Mouse (Mus musculus) cerebellum, adult 2 months (tissue): ENCODE measurements around the gene Adora1. TPM values are rescaled to one million over a fixed set of nuclear protein-coding genes. Genes with fewer than 3 reads are reported as not detected.
A peak's percentile ranks its signal among the peaks of the same experiment; 100 is the strongest.

ENCODE experiments used
- DNase-seq, 2 experiments: peaks; one replicate each; pipeline ENCODE4 v3.0.0; 2021
- H3K27ac ChIP-seq: fragments of 200-500 bp; 2 replicates; pipeline ENCODE4 v1.5.1; 2012; ENCODE audit warnings: low read length, control low read depth, inconsistent platforms; ENCODE audit not compliant: insufficient read depth
- H3K27me3 ChIP-seq: fragments of 200-500 bp; 2 replicates; pipeline ENCODE4 v1.6.1; 2012; ENCODE audit warnings: inconsistent platforms, mild to moderate bottlenecking, low read length, moderate library complexity; ENCODE audit not compliant: control insufficient read depth, insufficient read depth
- H3K4me1 ChIP-seq: fragments of 200-500 bp; 2 replicates; pipeline ENCODE4 v1.6.1; 2011; ENCODE audit warnings: low read length; ENCODE audit not compliant: control insufficient read depth, insufficient read depth
- H3K4me3 ChIP-seq: fragments of 200-500 bp; replicated peaks from 2 replicates; pipeline ENCODE3; 2011; ENCODE audit warnings: mild to moderate bottlenecking, low read depth, low read length, control low read depth; ENCODE audit not compliant: insufficient read depth
- CTCF ChIP-seq: fragments of 200-500 bp; IDR thresholded peaks from 2 replicates; pipeline ENCODE4 v1.5.1; 2011; ENCODE audit warnings: low read depth, mild to moderate bottlenecking, control low read depth, low read length, moderate library complexity, borderline replicate concordance; ENCODE audit not compliant: insufficient read depth
- POLR2A ChIP-seq: fragments of 200-500 bp; IDR thresholded peaks from 2 replicates; pipeline ENCODE4 v1.6.1; 2011; ENCODE audit warnings: low read length, control low read depth, borderline replicate concordance; ENCODE audit not compliant: insufficient read depth
- WGBS: fragments of 180-500 bp; shearing (Covaris S2); methylation state at CpG from one replicate; pipeline ENCODE4 v1.1.7; 2018; 5-methylcytosine and 5-hydroxymethylcytosine counted together
- polyA plus RNA-seq: library from polyadenylated mRNA; depleted of rRNA; stranded (reverse); fragments of >200 nt; gene quantifications from 2 replicates; pipeline ENCODE4 v1.2.3, GENCODE M21; 2012

Adora1 gene
- polyA plus RNA-seq, 1 experiment, result 160 TPM

DNA sequence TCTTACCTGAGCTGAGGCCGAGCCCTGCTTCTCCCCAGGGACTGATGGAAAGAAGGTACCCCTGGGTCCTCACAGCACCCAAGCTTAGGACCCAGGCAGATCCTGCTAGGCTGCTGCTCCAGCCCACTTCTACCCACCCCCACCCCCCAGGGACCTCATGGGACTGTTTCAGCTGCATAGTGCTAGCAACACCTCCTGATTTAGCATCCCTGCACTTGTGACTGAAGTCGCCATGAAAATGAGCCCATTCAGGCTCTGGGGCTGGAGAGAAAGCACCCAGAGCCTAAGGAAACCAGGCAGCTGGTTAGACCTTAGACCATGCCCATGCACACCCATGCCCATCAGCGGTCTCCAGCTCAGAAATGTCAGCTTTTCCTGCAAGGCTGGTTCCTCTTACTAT is 17.3 kb downstream of the Adora1 start:
- Histone ChIP-seq H3K27me3 (no peaks in the 10 kb centered on the region), H3K27ac (no peak overlapping the region), H3K4me3 (no peak overlapping the region), H3K4me1 (peaks cover 65% of the 10 kb centered on the region)
- DNase-seq, result no peak
- 88% methylated on average over 3 of the region's 3 CpGs for whole genome bisulfite sequencing
- TF ChIP-seq CTCF (no peak), POLR2A (no peak)

DNA sequence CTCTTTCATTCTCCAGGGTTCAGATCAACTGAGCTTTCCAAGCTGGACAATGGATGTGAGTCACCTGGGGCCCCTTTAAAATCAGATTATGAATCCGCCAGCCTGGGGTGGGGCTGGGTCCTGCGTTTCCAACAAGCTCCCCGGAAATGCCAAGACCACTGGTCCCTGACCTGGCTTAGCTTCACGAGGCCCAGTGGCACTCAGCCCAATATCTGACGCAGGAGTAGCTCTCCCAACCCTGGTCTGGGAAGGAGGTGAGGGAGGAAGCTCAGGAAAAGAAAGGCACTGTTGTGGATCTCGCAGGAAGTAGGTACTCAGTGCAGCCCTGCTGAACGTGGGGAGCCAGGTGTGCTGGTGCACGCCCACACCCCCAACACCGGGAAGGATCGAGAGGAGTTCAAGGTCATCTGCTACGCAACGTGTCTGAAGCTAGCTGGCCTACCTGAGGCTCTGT is 18.2 kb downstream of the Adora1 start:
- TF ChIP-seq POLR2A (no peak), CTCF (no peak)
- Histone ChIP-seq H3K4me3 (no peak overlapping the region), H3K27ac (no peak overlapping the region), H3K4me1 (peaks cover 66% of the 10 kb centered on the region), H3K27me3 (no peaks in the 10 kb centered on the region)
- WGBS, result 40% methylated on average over 12 of the region's 12 CpGs
- no peak for DNase-seq

DNA sequence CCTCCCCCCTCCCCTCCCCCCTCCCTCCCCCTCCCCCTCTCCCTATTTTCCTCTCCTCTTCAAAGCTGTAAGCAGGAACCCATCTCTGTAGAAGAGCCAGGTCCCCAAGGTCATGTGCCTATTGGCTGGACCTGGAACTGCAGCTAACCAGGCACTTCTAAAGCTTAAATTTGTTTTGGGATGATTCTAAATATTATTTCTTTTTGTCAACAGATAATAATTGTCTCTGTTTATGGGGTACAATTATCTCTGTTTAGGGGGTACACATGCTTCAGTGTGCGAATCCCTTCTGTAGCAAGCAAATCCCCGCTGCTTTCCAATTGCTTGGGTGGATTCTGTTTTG is 18.6 kb downstream of the Adora1 start:
- H3K4me1 ChIP-seq, result peaks cover 70% of the 10 kb centered on the region
- WGBS, result 90% methylated on average over 2 of the region's 2 CpGs
- DNase-seq, result no peak
- H3K4me3 ChIP-seq, result no peak overlapping the region
- H3K27me3 ChIP-seq, result no peaks in the 10 kb centered on the region
- H3K27ac ChIP-seq, result no peak overlapping the region
- TF ChIP-seq CTCF (no peak), POLR2A (no peak)

DNA sequence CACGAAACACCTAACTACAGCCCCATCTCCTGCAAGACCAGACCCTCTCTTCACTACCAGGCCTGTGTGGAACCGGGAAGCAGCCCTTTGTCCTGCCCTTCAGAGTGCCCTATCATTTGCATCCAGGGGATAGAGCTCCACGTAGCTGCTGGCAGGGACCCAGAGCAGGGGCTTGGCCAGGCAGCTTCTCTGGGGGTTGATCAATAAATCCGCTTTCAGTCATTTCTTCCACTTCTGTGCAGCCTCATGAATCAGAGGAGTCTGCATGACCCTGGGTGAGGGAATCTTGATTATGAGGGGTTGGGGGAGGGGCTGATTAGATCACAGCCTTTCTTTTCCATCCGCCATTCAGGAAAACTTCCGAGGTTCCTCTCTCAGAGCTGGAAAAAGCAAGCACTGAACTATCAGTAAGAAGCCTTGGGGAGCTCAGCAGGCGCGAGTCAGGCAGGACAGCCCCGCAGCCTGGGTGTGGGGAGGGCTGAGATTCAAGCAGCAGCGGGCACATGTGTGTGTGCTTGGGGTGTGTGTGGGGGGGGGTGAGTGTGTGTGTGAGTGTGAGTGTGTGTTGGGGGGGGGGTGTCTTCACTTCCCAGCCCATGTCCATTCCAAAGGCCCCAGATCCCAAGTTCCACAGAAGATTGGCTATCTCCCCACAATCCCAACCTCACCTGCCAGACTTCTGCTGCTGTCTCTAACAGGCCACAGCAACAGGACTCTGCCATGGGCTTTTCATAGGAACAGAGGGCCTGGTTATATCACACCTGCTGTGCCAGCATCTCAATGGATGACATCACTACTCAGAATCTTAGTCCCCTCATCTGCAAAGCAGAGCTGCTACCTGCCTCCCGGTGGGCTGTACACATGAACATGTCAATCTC is 19.2 kb downstream of the Adora1 start:
- peaks cover 75% of the 10 kb centered on the region for H3K4me1 ChIP-seq
- TF ChIP-seq POLR2A (no peak), CTCF (no peak)
- H3K27me3 ChIP-seq, result no peaks in the 10 kb centered on the region
- no peak for DNase-seq
- whole genome bisulfite sequencing, result 48% methylated on average over 11 of the region's 11 CpGs
- no peak overlapping the region for H3K27ac ChIP-seq
- H3K4me3 ChIP-seq, result no peak overlapping the region

DNA sequence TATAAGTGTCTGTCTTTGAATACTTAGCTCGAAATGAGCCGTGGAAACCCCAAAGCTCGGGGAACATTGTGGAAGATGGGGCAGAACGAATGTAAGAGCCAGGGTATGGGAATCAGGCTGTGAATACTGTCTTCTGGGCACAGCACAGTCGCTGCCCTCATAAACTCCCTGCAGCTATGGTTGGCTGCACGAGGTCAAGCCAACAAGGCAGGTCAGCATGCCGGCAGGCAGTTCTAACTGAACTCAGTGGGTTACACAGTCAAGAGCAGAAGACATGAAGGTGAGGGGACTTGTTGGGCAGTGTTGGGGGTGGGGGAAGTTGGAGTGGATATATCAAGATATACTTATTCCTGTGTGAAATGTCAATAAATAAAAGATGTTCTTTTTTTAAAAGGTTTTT is 20.2 kb downstream of the Adora1 start:
- Histone ChIP-seq H3K4me3 (no peak overlapping the region), H3K27ac (no peak overlapping the region), H3K27me3 (no peaks in the 10 kb centered on the region), H3K4me1 (peaks cover 79% of the 10 kb centered on the region)
- 45% methylated on average over 7 of the region's 7 CpGs for WGBS
- TF ChIP-seq CTCF, result no peak
- TF ChIP-seq POLR2A, result no peak
- no peak for DNase-seq

DNA sequence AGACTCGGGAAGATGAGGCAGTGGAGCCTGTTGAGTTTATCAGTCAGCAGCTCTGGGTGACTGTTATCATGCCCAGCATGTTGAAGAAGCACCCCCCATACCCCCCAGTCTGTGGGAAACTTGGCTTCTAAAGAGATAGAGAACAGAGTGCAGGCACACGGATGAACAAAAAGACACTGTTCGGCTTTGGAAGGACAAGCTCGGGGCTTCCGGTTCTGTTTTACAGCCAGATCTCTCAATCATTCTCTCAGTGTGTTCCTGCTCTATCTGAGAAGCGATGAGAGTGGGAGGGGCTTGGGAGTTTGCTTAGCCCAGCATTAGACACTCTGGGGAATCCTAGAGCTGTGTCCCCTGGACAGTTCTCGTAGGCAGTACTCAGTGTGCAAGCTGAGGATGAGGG is 21.8 kb downstream of the Adora1 start:
- no peak for TF ChIP-seq POLR2A
- TF ChIP-seq CTCF, result no peak
- Histone ChIP-seq H3K27ac (0 out of 2 replicates have a peak overlapping the region, but pooled peaks have one; percentile 7), H3K4me3 (no peak overlapping the region), H3K27me3 (no peaks in the 10 kb centered on the region), H3K4me1 (peaks cover 79% of the 10 kb centered on the region)
- DNase-seq, result no peak
- WGBS, result 61% methylated on average over 7 of the region's 7 CpGs

DNA sequence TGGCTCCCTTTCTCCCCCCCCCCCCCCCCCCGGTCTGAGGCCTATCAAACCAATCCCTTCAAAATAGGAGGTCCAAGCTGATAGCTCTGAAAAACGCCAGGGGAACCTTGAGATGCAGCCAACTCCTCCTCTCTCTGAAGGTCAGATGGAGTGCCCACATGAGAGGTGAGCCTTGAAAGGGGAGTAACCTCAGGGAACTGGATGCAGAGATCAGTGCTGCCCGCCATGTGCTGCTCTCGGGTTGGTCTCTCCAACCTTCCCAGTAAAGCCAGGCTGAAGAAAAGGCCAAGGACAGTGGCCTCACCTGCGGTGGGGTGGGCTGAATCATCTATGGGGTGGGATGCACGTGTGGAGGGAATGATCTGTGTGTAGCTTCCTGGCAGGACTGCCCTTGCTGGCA is 22.9 kb downstream of the Adora1 start:
- no peak overlapping the region for H3K4me3 ChIP-seq
- no peak for DNase-seq

DNA sequence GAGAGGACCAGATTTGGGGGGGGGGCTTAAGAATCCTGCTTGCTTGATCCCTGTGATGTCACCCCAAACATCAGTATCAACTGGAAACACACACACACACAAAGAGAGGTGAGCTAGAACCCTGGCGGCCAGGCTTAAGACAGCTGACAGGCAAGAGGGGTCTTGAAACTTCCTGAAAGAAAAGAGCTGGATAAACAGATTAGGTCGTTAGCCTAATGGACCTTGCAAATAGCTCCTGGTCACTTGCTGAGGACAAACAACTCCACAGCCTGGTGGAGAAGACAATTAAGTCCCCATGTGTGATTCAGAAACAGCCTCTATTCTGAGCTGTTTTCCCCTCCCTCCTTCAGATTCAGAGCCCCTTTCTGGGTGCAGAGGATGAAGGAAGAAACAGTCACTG is 23.6 kb downstream of the Adora1 start:
- TF ChIP-seq POLR2A (no peak), CTCF (no peak)
- H3K27ac ChIP-seq, result peak overlapping the region; percentile 72; the same call in 1 of the 2 replicates
- no peak for DNase-seq
- 39% methylated on average over 2 of the region's 2 CpGs for WGBS
- no peak overlapping the region for H3K4me3 ChIP-seq
- H3K27me3 ChIP-seq, result no peaks in the 10 kb centered on the region
- peaks cover 72% of the 10 kb centered on the region for H3K4me1 ChIP-seq

More for the DNA sequence above, 22.9 kb downstream of the Adora1 start:
- Histone ChIP-seq H3K4me1 (peaks cover 73% of the 10 kb centered on the region), H3K27me3 (no peaks in the 10 kb centered on the region), H3K27ac (no peak overlapping the region)
- TF ChIP-seq POLR2A (no peak), CTCF (no peak)
- 28% methylated on average over 6 of the region's 6 CpGs for WGBS
